In genomic region chr5:135932359-135932758, GRCm38 (mm10) we compare ENCODE assay signal across 8 mouse cellular contexts. TPM values are rescaled to one million over a fixed set of nuclear protein-coding genes. Genes with fewer than 3 reads are reported as not detected.
DNase-seq lines count a peak whose midpoint lies in the region; ATAC-seq lines count a peak whose summit lies in the region.
"Had no signal": no experiment of that assay in that cellular context is flagged by ENCODE, and none has a peak within 500 bp of the region (broad histone marks: within the 10 kb centered on the region; RNA-seq: fewer than 3 reads in every experiment).

No protein-coding gene starts in this region.

- no peak for ATAC-seq in kidney, embryonic 16.5 days (ENCODE audit: low FRiP score, low TSS enrichment)
- ATAC-seq in embryonic facial prominence, embryonic 11.5 days (replicated peaks; ENCODE audit: insufficient number of reproducible peaks, low FRiP score, low TSS enrichment, low read depth): no peak

- H3K9me3 ChIP-seq in kidney, embryonic 16.5 days (ENCODE audit: low read length): no peaks in the 10 kb centered on the region
- no peaks in the 10 kb centered on the region for H3K9me3 ChIP-seq in embryonic facial prominence, embryonic 11.5 days (replicated peaks; ENCODE audit: control insufficient read depth, low read length)
- H3K9me3 ChIP-seq in limb, embryonic 10.5 days (replicated peaks): no peaks in the 10 kb centered on the region
- H3K9me3 ChIP-seq: limb, embryonic 15.5 days had no signal

- H3K4me2 ChIP-seq in kidney, embryonic 16.5 days (replicated peaks; ENCODE audit: low read depth, low read length): peak overlapping the region; percentile 26
- H3K4me2 ChIP-seq in embryonic facial prominence, embryonic 11.5 days (ENCODE audit: low read depth, low read length): 0 out of 2 replicates have a peak overlapping the region, but pooled peaks have one; percentile 1

- H3K4me1 ChIP-seq in kidney, embryonic 16.5 days (ENCODE audit: insufficient read depth, low read length): peaks cover 13% of the 10 kb centered on the region
- H3K4me1 ChIP-seq in embryonic facial prominence, embryonic 11.5 days (ENCODE audit: control insufficient read depth, insufficient read depth, low read length): no peaks in the 10 kb centered on the region
- peaks cover 11% of the 10 kb centered on the region for H3K4me1 ChIP-seq in limb, embryonic 10.5 days

- DNase-seq in kidney, adult 11 months: no peak
- no peak for DNase-seq in embryonic facial prominence, embryonic 11.5 days (ENCODE audit: low spot score)
- no peak for DNase-seq in limb, embryonic 10.5 days (ENCODE audit: low spot score)
- DNase-seq in retina, postnatal 1 day: peak; percentile 23
- no peak for DNase-seq in spleen, adult 18-20 months
- DNase-seq in gastrocnemius, adult 18-20 months (ENCODE audit: low spot score): no peak

- no peak overlapping the region for H3K9ac ChIP-seq in kidney, embryonic 16.5 days (replicated peaks; ENCODE audit: low read length)
- H3K9ac ChIP-seq in embryonic facial prominence, embryonic 11.5 days (replicated peaks; ENCODE audit: low read length): no peak overlapping the region

- WGBS in kidney, embryonic 16.5 days: 78% methylated on average over 2 of the region's 2 CpGs
- WGBS in embryonic facial prominence, embryonic 11.5 days: 87% methylated on average over 2 of the region's 2 CpGs
- WGBS in limb, embryonic 10.5 days: 87% methylated on average over 2 of the region's 2 CpGs

- no peak overlapping the region for H3K27ac ChIP-seq in kidney, embryonic 16.5 days (ENCODE audit: low read length)
- no peak overlapping the region for H3K27ac ChIP-seq in embryonic facial prominence, embryonic 11.5 days (replicated peaks; ENCODE audit: low read depth, low read length)
- no peak overlapping the region for H3K27ac ChIP-seq in limb, embryonic 10.5 days
- H3K27ac ChIP-seq: limb, embryonic 15.5 days had no signal

- no peak overlapping the region for H3K4me3 ChIP-seq in kidney, embryonic 16.5 days (ENCODE audit: low read length)
- H3K4me3 ChIP-seq in embryonic facial prominence, embryonic 11.5 days (ENCODE audit: low read depth, low read length): no peak overlapping the region
- H3K4me3 ChIP-seq in limb, embryonic 10.5 days: peak overlapping the region; percentile 76; the same call in 1 of the 2 replicates

- no peaks in the 10 kb centered on the region for H3K27me3 ChIP-seq in kidney, embryonic 16.5 days (ENCODE audit: insufficient read depth, low read length)
- H3K27me3 ChIP-seq in embryonic facial prominence, embryonic 11.5 days (ENCODE audit: control insufficient read depth, insufficient read depth, low read length): no peaks in the 10 kb centered on the region
- H3K27me3 ChIP-seq in limb, embryonic 10.5 days (ENCODE audit: low read depth, poor library complexity, severe bottlenecking): no peaks in the 10 kb centered on the region
- H3K27me3 ChIP-seq: limb, embryonic 15.5 days had no signal

- peaks cover 30% of the 10 kb centered on the region for H3K36me3 ChIP-seq in kidney, embryonic 16.5 days (ENCODE audit: insufficient read depth, low read length)
- no peaks in the 10 kb centered on the region; the same call in none of the 2 replicates for H3K36me3 ChIP-seq in embryonic facial prominence, embryonic 11.5 days (replicated peaks; ENCODE audit: control insufficient read depth, insufficient read depth, low read depth, low read length)
- peaks cover 51% of the 10 kb centered on the region for H3K36me3 ChIP-seq in limb, embryonic 10.5 days

RNA-seq across cellular contexts. Expression of gene Ywhag, which starts 2.1 kb away (rescaled TPM):
- 193 and 202 TPM in 2 replicates for polyA plus RNA-seq in kidney, embryonic 16.5 days (2015; fragmentation: Nextera tagmentation; extraction: Ambion mirVana)
- 132 and 133 TPM in 2 replicates for polyA plus RNA-seq in embryonic facial prominence, embryonic 11.5 days (2014; fragmentation: Nextera tagmentation; extraction: Ambion mirVana)
- polyA plus RNA-seq in limb, embryonic 10.5 days (2016; fragmentation: Nextera tagmentation; extraction: Ambion mirVana): 197 and 203 TPM in 2 replicates
- total RNA-seq in gastrocnemius, adult 18-20 months (2021): 100 to 1,000 TPM; 288 to 326 TPM

RNA-seq across cellular contexts. Expression of gene Ssc4d, which starts 42.0 kb away (rescaled TPM):
- polyA plus RNA-seq in kidney, embryonic 16.5 days (2015; fragmentation: Nextera tagmentation; extraction: Ambion mirVana): 11.3 and 11.8 TPM in 2 replicates
- polyA plus RNA-seq in embryonic facial prominence, embryonic 11.5 days (2014; fragmentation: Nextera tagmentation; extraction: Ambion mirVana): 3.0 TPM in 2 replicates
- 3.3 and 4.1 TPM in 2 replicates for polyA plus RNA-seq in limb, embryonic 10.5 days (2016; fragmentation: Nextera tagmentation; extraction: Ambion mirVana)
- under 1 TPM; 0.57 to 0.95 TPM for total RNA-seq in gastrocnemius, adult 18-20 months (2021)

RNA-seq across cellular contexts. Expression of gene Hspb1, which starts 44.6 kb away (rescaled TPM):
- polyA plus RNA-seq in kidney, embryonic 16.5 days (2015; fragmentation: Nextera tagmentation; extraction: Ambion mirVana): 69.9 and 70.5 TPM in 2 replicates
- polyA plus RNA-seq in embryonic facial prominence, embryonic 11.5 days (2014; fragmentation: Nextera tagmentation; extraction: Ambion mirVana): 27.3 and 38.2 TPM in 2 replicates
- 34.0 and 34.8 TPM in 2 replicates for polyA plus RNA-seq in limb, embryonic 10.5 days (2016; fragmentation: Nextera tagmentation; extraction: Ambion mirVana)
- total RNA-seq in gastrocnemius, adult 18-20 months (2021): 100 to 1,000 TPM; 239 to 482 TPM

RNA-seq across cellular contexts. Expression of gene Zp3, which starts 47.5 kb away (rescaled TPM):
- polyA plus RNA-seq in kidney, embryonic 16.5 days (2015; fragmentation: Nextera tagmentation; extraction: Ambion mirVana): 0.18 and 0.20 TPM in 2 replicates
- 0.21 TPM in 1 of 2 replicates, not detected in the other for polyA plus RNA-seq in embryonic facial prominence, embryonic 11.5 days (2014; fragmentation: Nextera tagmentation; extraction: Ambion mirVana)
- not detected in 2 replicates for polyA plus RNA-seq in limb, embryonic 10.5 days (2016; fragmentation: Nextera tagmentation; extraction: Ambion mirVana)
- not detected for total RNA-seq in gastrocnemius, adult 18-20 months (2021)
